Mouse (Mus musculus) lung, postnatal 0 days (tissue): ENCODE measurements around the gene Ddx51.

ENCODE experiments used
- CTCF ChIP-seq: IDR thresholded peaks from 2 replicates; pipeline ENCODE4 v1.5.1; 2016; ENCODE audit warnings: antibody characterized with exemption, mild to moderate bottlenecking
- EP300 ChIP-seq: IDR thresholded peaks from 2 replicates; pipeline ENCODE4 v1.6.1; 2016; ENCODE audit warnings: antibody characterized with exemption, mild to moderate bottlenecking, control low read depth

DNA sequence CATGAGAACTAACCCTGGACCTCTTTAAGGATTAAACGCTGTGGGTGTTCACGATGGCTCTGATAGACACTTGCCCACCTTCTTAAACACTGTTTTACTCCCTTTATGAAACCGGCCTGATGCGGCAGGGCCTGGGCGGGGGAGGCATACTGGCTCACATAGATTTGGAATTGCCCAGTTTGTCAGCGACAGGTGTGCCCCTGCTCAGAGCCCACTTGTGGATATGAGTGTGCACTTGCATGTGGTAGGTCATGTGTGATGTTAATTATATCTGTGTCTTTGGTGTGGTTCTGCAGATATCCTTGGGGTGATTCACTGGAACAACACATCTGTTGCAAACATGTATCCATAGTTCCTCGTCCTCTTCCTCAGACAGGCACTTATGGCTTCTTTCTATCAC, 42.8 kb upstream of the Ddx51 start:
- TF ChIP-seq CTCF (no peak), EP300 (no peak)
